Mouse (Mus musculus) brain, embryonic 14.5 days (tissue): ENCODE results near the gene Lamc1.

Experiments
- CTCF ChIP-seq: fragments of 200-500 bp; IDR thresholded peaks from 2 replicates; pipeline ENCODE4 v1.5.1; 2012; ENCODE audit warnings: inconsistent platforms, mild to moderate bottlenecking, moderate library complexity, borderline replicate concordance; ENCODE audit not compliant: insufficient read depth, insufficient read length; ENCODE audit errors: extremely low read depth
- POLR2A ChIP-seq: fragments of 200-500 bp; IDR thresholded peaks from 2 replicates; pipeline ENCODE4 v1.6.1; 2012; ENCODE audit warnings: mild to moderate bottlenecking, inconsistent platforms, borderline replicate concordance; ENCODE audit not compliant: poor library complexity, insufficient read depth, insufficient read length, severe bottlenecking; ENCODE audit errors: extremely low read depth

GRCm38 (mm10) chr1:153185828-153186803, 146.5 kb downstream of the Lamc1 start, which contains the start of gene Lamc2:
- TF ChIP-seq CTCF, result no peak
- TF ChIP-seq POLR2A, result no peak
